Mouse (Mus musculus) thymus, postnatal 36 days (tissue): ENCODE measurements around the gene Ahcyl2.
"Not testable (repeated sequence)": the region's sequence is repeated elsewhere in the genome, so short reads cannot be mapped to it uniquely, and the experiment has no call there.

Source experiments
- DNase-seq, 2 experiments: peaks; one replicate each; pipeline ENCODE4 v3.0.0; 2022; ENCODE audit warnings: mixed read lengths in 2 of 2

The Ahcyl2 gene

DNA sequence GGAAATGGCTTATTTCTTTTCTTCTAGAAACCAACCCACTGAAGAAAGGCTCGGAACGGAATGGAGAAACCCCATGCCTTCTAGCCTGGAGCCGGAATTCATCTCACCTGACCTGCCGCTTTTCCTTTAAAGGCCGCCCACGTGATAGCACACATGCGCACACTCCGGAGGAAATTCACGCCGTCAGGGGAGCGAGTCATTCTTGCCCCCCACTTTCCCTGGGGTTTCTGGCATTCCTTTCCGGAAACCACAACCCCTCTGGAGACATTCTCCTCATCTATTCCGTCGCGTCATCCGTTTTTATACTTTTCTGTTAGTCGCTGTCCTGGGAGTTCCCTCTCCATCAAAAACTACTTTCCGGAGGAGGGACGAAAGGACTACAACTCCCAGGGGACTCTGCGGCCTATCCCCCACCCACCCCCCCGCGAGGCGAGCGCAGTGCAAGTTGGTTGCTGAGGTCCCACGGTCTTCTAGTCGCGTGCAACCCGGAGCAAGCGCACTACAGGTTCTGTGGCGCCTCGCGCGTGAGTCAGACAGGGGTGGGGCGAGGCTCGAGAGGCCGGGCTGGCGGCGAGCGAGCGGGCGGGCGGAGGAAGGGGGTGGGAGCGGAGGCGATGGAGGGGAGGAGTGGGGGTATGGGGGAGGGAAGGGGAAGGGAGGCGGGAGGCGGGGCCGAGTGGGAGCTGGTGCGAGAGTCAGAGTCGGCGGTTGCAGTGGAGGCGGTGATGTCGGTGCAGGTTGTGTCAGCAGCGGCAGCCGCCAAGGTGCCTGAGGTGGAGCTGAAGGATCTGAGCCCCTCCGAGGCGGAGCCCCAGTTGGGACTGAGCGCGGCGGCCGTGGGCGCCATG, at the start of gene Ahcyl2:
Gene Ahcyl2, plus strand, starts transcription at position 199 of the 848 bp plus-strand sequence.
- peak; percentile 93 to 98 for DNase-seq

DNA sequence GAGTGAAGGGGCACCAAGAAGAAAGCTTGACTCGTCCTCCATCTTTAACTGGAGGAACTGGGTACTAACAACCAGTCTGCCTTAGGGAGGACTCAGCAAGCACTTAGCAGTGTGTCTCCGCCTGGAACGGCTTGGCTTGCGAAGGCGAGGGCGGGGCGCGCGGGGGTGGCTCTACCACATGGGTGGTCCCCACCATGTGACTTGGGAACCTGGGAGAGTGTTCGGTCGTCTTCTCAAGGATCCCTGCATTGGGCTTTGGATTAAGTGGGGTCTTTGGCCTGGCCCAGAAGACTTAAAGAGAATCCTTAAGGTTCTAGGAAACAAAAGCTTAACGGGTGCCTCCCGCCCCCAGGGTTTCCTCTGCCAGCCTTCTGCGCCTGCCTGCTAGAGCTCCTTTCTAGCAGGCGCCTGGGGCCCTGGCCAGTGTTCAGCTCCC, 48.9 kb upstream of the Ahcyl2 start:
- peak; percentile 61 to 64 for DNase-seq

DNA sequence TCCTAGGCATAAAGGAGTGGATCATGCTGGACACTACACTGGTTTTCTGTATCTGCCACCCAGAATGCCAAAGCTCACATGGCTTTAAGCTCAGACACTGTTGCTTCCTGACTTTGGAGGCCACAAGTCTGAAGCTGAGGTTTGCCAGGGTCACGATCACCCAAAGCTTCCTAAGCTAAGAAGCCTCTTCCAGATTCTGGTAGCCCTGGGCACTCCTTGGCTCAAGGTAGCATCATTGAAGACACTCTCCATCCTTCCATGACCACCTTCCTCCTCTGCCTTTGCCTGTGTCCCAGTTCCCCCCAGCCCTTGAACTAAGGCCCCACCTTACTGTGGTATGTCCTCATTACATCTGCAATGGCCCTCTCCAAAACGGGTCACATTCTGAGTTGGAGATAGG, 45.9 kb upstream of the Ahcyl2 start:
- no peak for DNase-seq

DNA sequence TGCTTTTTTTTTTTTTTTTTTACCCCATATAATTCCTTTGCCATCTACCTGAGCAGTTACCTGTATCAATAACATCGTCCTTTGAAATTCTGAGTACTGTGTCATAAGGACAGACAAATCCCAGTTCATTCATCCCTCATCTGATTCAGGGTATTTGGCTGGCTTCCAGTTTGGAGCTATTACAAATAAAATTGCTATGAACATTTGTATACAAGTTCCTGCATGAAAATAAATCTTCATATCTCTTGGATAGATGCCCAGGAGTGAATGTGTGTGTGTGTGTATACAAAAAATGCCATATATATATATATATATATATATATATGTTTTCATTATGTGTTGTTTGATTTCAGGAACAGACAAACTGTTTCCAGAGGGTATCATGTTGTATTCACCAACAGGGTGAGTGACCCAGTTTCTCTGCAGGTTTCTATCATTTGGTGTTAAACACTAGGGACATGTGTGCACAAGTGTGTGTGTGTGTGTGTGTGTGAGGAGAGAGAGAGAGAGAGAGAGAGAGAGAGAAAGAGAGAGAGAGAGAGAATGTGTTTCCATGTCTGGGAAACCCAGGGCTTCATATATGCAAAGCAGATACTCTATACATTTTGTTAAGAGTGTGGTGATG, 41.1 kb upstream of the Ahcyl2 start:
- no peak for DNase-seq

DNA sequence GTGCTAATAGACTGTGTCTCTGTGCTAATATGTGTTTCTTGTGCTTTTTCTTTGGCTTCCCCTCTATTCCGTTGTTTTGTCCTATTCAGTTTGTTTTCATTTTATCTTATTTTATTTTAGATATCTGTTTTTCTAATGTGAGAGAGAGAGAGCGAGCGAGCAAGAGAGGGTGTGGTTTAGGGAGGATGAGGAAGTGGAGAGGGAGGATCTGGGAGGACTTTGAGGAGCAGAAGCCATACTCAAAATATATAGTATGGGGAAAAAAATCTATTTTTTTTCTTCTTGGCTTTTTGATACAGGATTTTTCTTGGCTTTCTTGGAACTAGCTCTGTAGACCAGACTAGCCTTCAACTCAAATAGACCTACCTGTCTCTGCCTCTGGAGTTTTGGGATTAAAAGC, 39.8 kb upstream of the Ahcyl2 start:
- no peak for DNase-seq

DNA sequence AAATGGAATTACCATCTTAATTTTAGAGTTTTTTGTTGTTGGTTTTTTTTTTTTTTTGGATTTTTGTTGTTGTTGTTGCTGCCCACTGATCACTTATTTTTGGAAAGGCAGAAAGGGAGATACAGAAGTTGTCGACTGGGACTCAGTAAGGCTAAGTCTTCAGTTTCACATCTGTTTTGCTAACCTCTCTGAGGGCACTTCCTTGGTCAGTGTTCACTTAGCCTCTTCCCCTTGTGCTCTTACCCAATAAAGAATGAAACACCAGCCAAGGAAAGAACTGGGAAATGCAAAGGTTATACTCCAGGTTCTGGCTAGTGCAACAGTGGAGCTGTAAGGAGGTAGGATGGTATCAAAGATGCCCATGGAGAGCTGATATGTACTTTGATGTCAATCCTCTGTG, 38.3 kb upstream of the Ahcyl2 start:
- DNase-seq = no peak

DNA sequence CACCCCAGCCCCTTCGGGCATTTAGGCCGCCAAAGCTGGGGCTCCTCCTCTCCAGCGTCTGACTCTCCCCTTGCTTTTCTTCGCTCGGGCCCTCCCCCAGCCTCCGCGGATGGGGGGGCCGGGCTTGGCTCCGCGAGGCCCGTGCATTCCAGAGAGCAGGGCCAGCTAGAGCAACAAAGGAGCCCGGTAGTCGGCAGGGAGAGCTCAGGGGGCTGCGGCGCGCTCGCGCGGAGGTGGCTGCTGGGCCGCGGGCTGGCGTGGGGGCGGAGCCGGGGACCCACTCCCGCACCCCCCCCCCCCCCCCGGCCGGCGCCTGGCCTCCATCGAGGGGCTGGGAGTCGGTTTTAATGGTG, 32.5 kb upstream of the Ahcyl2 start, which contains the start of gene Smo:
Gene Smo, plus strand, starts transcription at position 168 of the 353 bp plus-strand sequence.
- peak; percentile 78 to 84 for DNase-seq

DNA sequence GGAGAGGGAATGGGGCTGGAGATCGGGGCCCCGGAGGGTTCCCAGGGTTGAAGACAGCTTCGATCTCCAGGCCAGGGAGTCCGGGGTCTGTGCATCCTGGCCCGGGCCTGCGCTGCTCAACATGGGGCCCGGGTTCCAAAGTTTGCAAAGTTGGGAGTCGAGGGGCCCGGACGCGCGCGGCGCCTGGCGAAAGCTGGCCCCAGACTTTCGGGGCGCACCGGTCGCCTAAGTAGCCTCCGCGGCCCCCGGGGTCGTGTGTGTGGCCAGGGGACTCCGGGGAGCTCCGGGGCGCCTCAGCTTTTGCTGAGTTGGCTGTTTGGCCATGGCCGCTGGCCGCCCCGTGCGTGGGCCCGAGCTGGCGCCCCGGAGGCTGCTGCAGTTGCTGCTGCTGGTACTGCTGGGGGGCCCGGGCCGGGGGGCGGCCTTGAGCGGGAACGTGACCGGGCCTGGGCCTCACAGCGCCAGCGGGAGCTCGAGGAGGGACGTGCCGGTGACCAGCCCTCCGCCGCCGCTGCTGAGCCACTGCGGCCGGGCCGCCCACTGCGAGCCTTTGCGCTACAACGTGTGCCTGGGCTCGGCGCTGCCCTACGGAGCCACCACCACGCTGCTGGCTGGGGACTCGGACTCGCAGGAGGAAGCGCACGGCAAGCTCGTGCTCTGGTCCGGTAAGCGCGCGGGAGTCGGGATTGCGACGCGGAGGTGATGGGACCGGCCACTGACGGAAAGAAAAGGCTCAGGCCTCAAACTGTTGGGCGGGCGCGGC, 31.9 kb upstream of the Ahcyl2 start:
- peak; percentile 45 to 65 for DNase-seq

DNA sequence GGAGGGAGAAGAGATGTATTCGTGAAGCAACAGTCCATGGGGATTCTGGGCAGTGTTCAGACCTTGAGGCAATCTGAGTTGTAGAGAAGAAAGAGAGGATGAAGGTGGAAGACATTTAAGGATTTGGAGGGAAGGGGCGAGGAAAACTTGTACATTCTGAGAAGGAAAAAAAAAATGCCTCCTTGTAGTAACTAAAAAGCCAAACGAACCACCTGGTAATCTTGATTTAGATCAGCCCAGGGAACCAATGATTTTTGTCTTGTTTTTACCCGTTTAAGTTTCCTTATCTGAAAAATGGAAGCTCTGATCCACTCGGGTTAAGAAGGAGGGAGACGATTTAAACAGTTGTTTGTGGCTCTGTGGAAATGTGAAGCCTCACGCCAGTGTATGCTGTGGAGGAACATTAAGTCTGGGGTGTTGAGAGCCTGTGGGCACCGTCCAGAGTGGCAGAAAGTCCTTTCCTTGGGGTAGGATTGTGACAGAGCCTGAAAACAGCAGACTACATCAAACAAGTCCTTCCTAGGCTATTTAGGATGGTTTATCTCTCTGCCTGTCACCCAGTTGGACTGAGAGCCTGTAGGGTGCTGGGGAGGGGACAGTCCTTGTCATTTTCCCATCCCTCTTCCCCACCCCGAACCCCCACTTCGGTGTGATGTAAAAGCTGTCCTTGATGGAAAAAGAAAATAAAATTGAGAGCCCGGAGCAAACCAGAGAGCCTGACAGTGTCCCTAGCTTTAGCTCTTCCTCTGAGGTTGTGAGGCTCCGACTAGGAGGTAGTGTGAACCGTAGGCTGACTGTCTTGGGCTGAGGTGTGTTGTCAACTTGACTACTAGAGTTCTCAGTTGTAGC, 31.0 kb upstream of the Ahcyl2 start:
- no peak for DNase-seq

DNA sequence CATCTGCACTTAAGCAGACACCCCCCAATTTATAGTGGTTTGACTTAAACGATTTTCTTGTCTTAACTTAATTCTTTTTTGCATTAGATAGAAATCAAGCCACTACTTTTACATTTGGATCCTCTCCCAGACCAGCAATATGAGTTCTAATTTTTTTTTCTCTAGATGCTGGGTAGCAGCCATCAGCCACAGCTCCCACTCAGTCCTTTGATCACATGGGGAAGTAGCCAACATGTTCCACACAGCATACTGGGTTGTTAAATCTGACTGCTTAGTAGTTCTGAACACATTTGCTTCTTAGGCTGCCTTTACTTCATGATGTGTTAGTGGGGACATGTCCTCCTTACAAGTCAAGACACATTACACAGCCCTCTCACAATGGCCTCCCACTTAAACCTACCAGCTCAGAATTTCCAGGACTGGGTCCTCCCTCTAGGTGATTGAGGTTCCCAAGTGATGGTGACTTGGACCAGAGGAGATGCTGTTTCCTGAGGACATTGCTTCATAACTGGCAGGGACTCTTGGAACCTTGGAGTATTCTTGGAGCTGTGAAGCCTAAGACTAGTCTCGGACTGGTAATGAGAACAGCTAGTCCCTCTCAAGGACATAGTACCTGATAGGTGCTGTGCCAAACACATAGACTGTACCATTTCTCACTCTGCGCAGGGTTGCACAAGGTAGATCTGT, 16.2 kb upstream of the Ahcyl2 start:
- DNase-seq = no peak

DNA sequence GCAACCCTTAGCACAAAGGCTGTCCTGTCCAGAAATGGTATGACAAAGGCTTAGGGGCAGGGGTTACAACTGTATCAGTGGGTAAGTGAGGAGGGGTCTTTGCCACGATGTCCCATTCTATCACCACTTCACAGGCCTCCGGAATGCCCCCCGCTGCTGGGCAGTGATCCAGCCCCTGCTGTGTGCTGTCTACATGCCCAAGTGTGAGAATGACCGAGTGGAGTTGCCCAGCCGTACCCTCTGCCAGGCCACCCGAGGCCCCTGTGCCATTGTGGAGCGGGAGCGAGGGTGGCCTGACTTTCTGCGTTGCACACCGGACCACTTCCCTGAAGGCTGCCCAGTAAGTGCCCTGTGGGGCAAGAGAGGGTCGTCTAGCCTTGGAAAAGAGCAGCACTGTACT, 14.5 kb upstream of the Ahcyl2 start:
- DNase-seq = no peak

DNA sequence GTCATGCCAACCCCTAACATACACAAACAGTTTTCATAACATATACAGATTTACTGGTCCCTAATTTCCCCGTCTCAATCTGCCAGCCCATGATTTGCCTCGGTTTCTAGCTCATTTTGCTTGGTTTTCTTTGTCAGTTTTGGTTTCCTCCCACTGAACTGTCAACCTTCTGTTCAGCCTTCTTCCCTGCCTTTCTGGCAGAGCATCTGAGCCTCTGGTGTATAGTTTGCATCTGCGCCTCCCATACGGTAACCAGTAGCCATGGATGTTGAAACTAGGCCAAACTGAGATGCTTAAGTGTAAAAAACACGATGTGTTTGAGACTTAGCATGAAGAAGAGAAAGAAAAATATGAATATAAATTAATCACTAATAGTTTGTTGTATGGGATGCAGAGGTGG, 11.8 kb upstream of the Ahcyl2 start:
- DNase-seq = no peak

DNA sequence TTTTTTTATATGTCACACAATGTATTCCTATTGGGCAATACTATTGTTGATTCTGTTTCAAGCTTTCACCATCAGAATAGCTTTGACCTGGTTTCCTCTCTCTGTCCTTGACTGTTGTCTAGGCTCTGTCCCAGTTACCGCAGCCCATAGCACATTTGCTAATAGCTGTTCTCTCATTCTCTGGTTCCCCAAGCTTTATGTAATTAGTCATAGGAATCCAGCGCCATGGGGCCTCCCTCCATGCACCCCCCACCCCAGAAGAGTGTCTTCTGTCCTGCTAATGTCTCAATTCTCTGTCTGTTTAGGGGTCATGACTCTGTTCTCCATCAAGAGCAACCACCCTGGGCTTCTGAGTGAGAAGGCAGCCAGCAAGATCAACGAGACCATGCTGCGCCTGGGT, 11.3 kb upstream of the Ahcyl2 start:
- DNase-seq = no peak

DNA sequence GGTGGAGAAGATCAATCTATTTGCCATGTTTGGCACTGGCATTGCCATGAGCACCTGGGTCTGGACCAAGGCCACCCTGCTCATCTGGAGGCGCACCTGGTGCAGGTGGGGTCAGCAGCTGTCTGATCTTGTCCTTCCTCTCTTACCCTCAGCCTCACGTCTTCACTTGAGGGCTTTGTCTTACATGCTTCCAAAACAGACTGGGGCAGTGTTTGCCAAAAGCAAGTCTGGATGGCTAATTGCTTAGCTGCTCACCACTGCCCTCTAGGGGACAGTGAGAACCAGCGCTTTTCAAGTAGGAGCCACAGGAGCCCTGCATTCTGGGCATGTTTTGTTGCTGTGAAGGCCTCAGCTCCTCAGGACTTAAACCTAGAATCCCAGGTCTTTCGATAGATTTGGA, 9.4 kb upstream of the Ahcyl2 start:
- DNase-seq = peak; percentile 57 to 64

DNA sequence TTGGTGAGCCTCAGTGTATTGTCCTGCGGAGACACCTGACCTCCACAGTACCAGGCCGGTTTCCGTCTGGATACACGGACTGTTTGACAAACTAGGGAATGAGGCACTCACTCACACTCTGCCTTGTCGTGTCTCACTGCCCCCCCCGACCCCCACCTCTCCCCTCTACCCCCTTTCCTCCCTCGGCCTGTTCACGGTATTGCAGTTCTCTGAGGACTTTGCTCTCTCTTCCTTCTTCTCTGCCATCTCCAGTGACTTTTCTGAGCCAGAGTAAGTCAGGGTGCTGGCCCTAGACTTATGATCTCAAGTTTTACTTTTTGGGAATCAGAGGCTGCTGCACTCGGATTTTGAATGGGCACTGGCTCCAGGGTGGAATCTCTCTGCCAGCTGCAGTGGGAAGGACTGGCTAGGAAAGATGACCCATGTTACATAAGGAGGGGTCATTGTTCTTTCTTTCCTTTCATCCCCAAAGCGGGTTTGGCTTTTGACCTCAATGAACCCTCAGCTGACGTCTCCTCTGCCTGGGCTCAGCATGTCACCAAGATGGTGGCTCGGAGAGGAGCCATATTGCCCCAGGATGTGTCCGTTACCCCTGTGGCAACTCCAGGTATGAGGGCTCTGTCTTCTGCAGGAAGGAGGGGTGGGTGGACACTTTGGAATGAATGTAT, 8.7 kb upstream of the Ahcyl2 start:
- DNase-seq = no peak

DNA sequence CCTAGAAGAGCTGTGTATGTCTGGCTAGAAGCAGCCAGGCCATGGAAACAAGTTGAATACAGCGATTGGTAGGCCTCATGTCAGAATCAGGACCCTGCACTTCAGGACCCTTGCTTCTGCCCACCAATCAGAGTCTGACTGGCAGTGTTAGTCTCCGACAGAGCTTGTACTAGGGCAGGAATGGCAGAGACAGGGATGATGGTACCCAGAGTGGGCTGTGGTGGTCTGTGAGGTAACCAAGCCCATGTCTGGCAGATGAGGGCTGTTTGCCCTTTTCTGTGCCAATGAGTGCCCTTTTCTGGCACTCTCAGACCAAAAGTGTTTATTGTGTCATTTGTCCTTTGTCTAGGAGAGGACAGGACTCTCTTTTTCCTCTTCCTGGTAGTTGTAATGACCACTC, 7.4 kb upstream of the Ahcyl2 start:
- not testable (repeated sequence) for DNase-seq

DNA sequence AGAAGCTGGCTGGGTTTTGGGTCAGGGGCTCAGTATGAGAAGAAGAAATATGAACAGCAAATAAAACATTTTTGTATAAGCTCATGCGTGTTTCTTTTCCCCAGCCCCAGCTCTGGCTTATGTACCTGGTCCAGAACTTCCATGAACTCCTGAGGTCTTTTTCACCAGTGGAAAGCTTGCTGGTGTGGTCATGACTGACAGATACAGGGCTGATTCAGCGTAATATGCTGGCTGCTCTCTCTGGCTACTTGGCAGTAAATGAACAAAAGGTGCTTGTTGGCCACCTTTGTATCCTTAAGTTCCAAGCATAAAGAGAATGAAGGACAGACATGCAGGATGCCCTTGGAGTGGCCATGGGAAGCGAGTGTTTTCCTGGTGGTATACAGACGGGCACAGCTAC, 6.5 kb upstream of the Ahcyl2 start:
- DNase-seq = no peak

DNA sequence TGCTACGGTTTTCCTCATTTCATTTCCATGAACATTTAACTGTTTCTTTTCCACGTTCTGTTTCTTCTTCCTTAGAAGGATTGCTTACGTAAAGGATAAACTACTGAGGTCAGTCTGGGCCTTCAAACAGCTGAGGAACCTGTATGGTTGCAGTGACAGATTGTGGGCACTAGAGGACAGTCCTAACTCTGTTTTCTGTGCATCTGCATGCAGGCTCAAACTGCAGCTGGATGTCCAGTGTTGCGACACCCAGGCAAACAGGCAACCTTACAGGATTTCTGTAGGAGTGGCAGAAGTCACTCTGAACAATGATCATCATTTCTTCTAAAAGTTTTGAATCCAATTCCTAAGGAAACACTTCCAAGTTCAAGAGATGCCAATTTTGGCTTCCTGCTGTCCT, 5.3 kb upstream of the Ahcyl2 start:
- DNase-seq = no peak

DNA sequence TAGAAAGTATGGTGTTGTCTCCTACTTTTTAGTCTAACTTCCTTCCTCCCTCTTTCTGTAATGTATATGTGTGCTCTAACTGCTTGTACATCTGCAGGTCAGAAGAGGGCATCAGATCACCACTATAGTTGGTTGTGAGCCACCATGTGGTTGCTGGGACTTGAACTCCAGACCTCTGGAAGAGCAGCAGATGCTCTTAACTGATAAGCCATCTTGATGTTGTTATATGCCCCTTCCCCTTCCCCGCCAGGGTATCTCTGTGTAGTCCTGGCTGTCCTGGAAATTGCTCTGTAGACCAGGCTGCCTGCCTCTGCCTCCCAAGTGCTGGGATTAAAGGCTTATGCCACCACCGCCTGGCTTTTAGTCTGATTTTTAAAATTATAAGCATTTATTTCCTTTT, 937 bp upstream of the Ahcyl2 start:
- DNase-seq = no peak

DNA sequence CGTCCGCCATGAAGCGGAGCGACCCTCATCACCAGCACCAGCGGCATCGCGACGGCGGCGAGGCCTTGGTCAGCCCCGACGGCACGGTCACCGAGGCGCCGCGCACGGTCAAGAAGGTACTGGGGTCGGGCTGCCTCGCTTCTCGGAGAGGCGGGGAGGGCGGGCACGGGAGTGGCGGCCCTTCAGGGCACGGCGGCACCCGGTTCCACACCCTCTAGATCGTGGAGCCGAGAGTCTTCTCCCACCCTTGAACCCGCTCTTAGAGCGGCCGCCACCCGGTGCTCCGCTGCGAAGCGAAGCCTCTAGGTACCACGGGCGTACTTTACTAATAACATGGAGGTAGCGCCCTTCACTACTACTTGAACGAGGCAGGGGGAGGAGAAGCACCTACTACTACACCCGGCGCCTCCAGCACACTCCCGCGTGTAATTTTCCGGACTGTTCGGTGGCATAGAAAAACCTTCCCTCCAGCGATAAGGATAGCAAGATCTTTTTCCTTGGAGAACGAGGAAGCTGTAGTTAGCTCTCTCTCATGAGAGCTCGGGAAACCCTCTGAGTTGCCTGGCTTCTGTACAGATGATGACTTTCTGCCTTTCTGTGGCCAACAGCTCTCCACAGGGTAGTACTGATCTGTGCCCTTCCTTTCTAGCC, 1.1 kb downstream of the Ahcyl2 start:
- no peak for DNase-seq
